Mouse (Mus musculus) induced T-regulatory cell, adult 2 months (primary cell): Measurements from ENCODE around the gene Ppp1r36.
A peak's percentile ranks its signal among the peaks of the same experiment; 100 is the strongest.
"Not testable (repeated sequence)": the region's sequence is repeated elsewhere in the genome, so short reads cannot be mapped to it uniquely, and the experiment has no call there.

ENCODE experiments used
- DNase-seq: peaks from one replicate; pipeline ENCODE4 v3.0.0-alpha.2; 2012; ENCODE audit warnings: low read depth

Gene Ppp1r36

DNA sequence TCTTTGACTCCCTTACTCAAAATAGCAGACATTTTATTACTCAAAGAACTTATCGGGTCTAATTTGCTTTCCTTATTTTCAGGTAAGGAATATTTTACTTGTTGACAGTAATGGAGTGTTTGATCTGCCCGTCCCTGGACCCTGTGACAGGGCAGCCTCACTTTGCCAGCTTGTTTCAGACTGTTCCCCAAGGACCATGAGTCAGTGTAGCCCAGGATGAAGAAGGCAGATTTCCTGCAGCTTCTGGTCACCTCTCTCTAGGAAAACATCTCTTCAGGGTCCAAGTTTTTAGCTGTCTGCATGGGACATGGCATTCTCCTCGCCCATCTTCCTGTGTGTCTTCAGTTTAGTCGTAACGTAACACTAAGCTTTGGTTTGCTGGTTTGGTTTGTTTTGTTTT is 20.1 kb upstream of the Ppp1r36 start:
- no peak for DNase-seq

- DNase-seq = peak; percentile 59
Measured at GRCm38 (mm10) chr12:76401674-76402073, 15.7 kb upstream of the Ppp1r36 start.

DNA sequence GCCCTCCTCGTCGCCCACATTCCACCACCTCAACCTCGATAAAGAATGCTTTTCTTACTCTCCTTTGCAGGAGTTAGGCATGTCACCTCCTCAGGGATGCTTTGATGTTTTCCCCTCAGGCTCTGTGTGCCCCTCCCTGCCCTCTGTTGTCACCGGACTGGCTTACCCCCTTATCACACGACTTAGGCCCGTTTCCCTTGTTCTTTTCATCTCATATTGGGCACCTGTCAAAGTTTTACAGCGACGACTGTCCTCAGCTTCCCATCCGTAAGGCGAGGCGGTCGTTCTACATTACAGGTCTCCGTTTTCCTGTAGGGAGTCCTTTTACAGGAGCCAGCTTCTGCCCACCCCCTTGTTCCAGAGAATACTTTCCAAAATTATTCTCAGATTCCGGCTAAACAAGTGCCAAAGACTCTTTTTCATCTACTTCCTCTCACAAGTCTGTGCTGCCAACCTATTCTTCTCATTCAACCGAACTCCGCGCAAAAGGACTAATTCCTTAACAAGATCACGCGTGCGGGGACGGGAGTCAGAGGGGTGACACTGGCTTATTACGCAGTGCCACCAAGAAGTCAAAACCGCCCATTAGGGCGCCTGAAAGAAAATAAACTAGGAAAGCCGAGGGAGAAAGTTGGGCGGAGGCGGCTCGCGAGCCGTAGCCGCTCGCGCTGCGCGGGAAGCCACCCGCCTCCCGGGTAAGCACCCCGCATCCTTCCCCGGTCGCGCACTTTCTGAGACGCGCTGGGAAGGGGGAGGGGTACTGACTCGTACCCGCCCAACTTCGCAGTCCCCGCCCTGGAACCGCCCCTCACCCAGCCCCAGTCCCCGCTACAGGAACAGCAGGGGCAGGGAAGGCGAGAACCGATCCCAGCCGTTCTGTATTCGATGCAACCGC is 14.1 kb upstream of the Ppp1r36 start:
- DNase-seq = peak; percentile 95

GRCm38 (mm10) chr12:76403886-76404537 is 13.3 kb upstream of the Ppp1r36 start, which contains the start of gene Hspa2:
Hspa2 (plus strand) TSS chr12:76404176.
- DNase-seq = peak; percentile 99

DNA sequence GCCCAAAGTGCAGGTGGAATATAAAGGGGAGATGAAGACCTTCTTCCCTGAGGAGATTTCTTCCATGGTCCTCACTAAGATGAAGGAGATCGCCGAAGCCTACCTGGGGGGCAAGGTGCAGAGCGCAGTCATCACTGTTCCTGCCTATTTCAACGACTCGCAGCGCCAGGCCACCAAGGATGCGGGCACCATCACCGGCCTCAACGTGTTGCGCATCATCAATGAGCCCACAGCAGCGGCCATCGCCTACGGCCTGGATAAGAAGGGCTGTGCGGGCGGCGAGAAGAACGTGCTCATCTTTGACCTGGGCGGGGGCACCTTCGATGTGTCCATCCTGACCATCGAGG is 12.5 kb upstream of the Ppp1r36 start:
- DNase-seq = no peak

DNA sequence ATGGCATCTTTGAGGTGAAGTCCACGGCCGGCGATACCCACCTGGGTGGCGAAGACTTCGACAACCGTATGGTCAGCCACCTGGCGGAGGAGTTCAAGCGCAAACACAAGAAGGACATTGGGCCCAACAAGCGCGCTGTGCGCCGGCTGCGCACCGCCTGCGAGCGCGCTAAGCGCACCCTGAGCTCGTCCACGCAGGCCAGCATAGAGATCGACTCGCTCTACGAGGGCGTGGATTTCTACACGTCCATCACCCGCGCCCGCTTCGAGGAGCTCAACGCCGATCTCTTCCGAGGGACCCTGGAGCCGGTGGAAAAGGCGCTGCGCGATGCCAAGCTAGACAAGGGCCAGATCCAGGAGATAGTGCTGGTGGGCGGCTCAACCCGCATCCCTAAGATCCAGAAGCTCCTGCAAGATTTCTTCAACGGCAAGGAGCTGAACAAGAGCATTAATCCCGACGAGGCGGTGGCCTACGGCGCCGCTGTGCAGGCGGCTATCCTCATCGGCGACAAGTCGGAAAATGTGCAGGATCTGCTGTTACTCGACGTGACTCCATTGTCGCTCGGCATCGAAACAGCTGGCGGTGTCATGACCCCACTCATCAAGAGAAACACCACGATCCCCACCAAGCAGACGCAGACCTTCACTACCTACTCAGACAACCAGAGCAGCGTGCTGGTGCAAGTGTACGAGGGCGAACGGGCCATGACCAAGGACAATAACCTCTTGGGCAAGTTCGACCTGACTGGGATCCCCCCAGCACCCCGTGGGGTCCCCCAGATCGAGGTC is 12.0 kb upstream of the Ppp1r36 start:
- peak; percentile 62 for DNase-seq

- DNase-seq = peak; percentile 74
Measured at GRCm38 (mm10) chr12:76405971-76406370, 11.4 kb upstream of the Ppp1r36 start.

GRCm38 (mm10) chr12:76407184-76407583 is 10.2 kb upstream of the Ppp1r36 start:
- no peak for DNase-seq

GRCm38 (mm10) chr12:76409166-76409565 is 8.2 kb upstream of the Ppp1r36 start:
- DNase-seq = no peak

DNA sequence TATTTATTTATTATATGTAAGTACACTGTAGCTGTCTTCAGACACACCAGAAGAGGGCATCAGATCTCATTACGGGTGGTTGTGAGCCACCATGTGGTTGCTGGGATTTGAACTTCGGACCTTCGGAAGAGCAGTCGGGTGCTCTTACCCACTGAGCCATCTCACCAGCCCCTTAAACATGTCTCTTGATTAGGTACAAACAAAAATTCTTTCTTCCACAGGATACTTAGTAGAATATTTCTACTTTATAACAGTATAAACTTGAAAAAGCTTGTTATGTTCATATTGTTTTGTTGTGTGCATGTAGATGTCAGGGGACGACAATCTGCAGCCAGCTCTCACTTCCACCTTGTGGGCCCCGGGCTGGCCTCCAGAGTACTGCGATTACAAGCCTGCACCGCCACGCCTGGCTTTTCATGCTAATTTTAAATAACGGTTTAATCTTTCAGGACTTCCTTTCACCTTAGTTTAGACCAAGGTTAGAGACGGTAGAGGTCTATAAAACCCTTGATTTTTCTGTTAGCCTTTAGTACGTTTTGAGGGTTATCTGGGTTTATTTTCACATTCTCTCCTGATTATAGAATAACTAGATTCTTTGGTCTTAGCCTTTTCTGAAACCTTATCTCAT is 1.8 kb upstream of the Ppp1r36 start:
- DNase-seq = no peak

- DNase-seq = no peak
Measured at GRCm38 (mm10) chr12:76418346-76418745, 1.0 kb downstream of the Ppp1r36 start.

DNA sequence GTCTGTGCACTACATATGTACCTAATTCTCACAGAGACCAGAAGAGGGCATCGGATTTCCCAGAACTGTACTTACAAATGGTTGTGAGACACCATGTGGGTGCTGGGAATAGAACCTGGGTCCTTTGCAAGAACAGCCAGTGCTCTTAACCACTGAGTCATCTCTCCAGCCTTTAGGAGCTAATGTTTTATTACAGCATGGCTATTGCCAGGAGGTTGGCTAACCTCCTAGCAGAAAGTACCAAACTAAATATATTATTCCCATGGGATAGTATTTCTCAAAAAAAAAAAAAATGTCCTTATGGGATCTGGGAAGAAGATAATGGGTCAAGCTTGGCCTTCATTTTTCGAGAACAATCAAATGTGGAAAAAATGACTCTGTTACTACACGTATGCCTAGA is 7.9 kb downstream of the Ppp1r36 start:
- no peak for DNase-seq

- no peak for DNase-seq
Measured at GRCm38 (mm10) chr12:76427546-76427945, 10.2 kb downstream of the Ppp1r36 start.

GRCm38 (mm10) chr12:76430879-76431406 is 13.6 kb downstream of the Ppp1r36 start:
- DNase-seq = no peak

DNA sequence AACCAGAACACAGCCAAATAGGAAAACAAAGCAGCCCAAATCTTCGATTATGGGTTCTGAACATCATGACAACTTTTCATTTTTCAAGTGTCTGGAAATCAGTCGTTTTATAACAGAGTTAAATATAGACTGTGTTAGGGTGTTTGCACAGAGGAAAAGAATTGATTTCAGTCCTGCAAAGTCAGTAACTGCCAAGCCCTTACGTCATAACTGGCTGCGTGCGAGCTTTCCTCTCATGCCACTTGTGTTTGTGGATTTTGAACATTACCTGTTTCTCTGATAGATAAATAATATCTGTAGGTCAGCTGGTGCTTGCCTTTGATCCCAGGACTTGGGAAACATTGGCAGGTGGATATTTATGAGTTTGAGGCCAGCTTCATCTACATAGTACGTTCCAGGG is 14.1 kb downstream of the Ppp1r36 start:
- DNase-seq = no peak

- no peak for DNase-seq
Measured at GRCm38 (mm10) chr12:76434111-76434510, 16.8 kb downstream of the Ppp1r36 start.

GRCm38 (mm10) chr12:76435084-76435483 is 17.7 kb downstream of the Ppp1r36 start:
- no peak for DNase-seq

- no peak for DNase-seq
Measured at GRCm38 (mm10) chr12:76435549-76435948, 18.2 kb downstream of the Ppp1r36 start.

GRCm38 (mm10) chr12:76443488-76443887 is 26.1 kb downstream of the Ppp1r36 start:
- DNase-seq = not testable (repeated sequence)

DNA sequence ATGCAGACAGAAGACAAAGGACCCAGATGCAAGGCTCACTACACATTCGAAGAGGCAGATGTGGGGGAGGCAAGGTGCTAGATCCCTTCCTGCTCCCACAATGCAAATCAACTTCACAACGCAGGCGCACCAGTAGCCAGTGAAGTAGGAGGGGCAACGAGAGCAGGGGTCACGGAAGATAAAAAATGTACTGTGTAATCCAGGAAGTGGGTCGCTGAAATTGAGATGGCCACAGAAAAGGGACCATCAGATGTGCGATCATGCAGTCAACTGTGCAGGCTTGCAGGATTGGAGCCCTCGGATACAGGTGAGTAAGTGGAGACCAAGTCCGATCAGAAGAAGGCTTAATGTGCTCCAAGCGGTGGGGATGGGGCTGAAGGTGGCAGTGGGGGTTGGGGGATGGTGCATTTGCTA is 27.0 kb downstream of the Ppp1r36 start:
- peak; percentile 10 for DNase-seq

- no peak for DNase-seq
Measured at GRCm38 (mm10) chr12:76444862-76445261, 27.5 kb downstream of the Ppp1r36 start.

- DNase-seq = no peak
Measured at GRCm38 (mm10) chr12:76446201-76446600, 28.9 kb downstream of the Ppp1r36 start.
